Mouse (Mus musculus) heart, postnatal 14 days (tissue): ENCODE measurements around the gene Hoxa7. TPM values are rescaled to one million over a fixed set of nuclear protein-coding genes. Genes with fewer than 3 reads are reported as not detected.

ENCODE experiments used
- DNase-seq, 2 experiments: peaks; one replicate each; pipeline ENCODE4 v3.0.0; 2021 to 2022
- intact Hi-C: fragments of 180-260 bp; cut with DNase I; formaldehyde crosslinking; loops from one replicate; pipeline ENCODE4 v1.15.1; 2025
- total RNA-seq, 2 experiments: library from RNA; stranded (reverse); gene quantifications; 2 replicates each; pipeline ENCODE4 v1.2.3; 2021

Hoxa7 gene
- total RNA-seq, 2 experiments from 2014 or later = 0.17 to 0.29 TPM

- peak; percentile 78 to 86 for DNase-seq
- intact Hi-C loops = no loop called here
These were observed 18.8 kb upstream of the Hoxa7 start, which contains the start of gene Hoxa10 for GRCm38 (mm10) chr6:52240389-52241000. Hoxa10 (minus strand) TSS chr6:52240854.

- no peak for DNase-seq
- intact Hi-C loops = no loop called here
These were observed 18.2 kb upstream of the Hoxa7 start for GRCm38 (mm10) chr6:52239625-52240388.

- DNase-seq = peak in 1 of 2 experiments; percentile 2
- intact Hi-C loops = no loop called here
These were observed 17.3 kb upstream of the Hoxa7 start for GRCm38 (mm10) chr6:52238976-52239375.

DNA sequence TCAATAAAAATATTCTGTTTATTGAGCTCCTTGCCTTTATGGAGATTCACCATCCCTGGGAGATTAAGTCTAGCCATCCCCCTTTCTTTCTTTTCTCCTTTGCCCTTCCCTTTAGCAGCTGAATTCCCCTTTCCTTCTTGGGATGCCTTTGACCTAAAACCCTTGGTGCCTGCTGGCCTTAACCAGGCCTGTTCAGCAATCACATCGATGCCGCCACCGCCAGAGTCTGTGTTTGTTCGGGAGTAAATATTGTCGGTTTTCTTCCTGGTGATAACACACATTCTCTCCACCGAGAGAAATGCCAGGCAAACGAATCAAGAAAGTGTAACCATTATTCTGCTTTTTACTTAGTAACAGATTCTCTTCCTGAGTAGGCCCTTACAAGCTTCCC lies 16.5 kb upstream of the Hoxa7 start:
- intact Hi-C loops = no loop called here
- DNase-seq = peak in 1 of 2 experiments; percentile 1

GRCm38 (mm10) chr6:52237346-52238154 lies 15.9 kb upstream of the Hoxa7 start:
- intact Hi-C loops = no loop called here
- DNase-seq = peak in 1 of 2 experiments; percentile 1

DNA sequence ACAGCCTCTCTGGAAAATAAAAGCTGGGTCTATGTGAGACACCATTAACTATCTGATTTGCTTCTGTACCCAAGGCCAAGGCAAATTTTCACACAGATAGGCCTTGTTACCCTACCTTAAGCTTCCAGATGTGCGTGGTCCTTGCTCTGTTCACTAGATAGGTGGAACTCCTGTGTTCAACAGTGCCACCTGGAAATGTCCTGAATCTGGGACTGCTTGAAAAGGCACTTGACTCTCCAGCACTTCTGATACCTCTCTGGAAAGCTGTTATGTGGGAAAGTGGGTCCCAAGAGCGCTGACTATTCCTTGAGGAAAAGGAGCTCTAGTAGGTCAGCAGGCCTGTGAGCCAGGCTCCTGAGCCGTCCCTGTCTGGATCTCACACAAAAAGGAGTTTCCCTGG lies 15.2 kb upstream of the Hoxa7 start:
- intact Hi-C loops = no loop called here
- DNase-seq = no peak

GRCm38 (mm10) chr6:52235866-52236265 lies 14.2 kb upstream of the Hoxa7 start:
- intact Hi-C loops = no loop called here
- DNase-seq = no peak

GRCm38 (mm10) chr6:52235267-52235666 lies 13.6 kb upstream of the Hoxa7 start:
- intact Hi-C loops = no loop called here
- no peak for DNase-seq

DNA sequence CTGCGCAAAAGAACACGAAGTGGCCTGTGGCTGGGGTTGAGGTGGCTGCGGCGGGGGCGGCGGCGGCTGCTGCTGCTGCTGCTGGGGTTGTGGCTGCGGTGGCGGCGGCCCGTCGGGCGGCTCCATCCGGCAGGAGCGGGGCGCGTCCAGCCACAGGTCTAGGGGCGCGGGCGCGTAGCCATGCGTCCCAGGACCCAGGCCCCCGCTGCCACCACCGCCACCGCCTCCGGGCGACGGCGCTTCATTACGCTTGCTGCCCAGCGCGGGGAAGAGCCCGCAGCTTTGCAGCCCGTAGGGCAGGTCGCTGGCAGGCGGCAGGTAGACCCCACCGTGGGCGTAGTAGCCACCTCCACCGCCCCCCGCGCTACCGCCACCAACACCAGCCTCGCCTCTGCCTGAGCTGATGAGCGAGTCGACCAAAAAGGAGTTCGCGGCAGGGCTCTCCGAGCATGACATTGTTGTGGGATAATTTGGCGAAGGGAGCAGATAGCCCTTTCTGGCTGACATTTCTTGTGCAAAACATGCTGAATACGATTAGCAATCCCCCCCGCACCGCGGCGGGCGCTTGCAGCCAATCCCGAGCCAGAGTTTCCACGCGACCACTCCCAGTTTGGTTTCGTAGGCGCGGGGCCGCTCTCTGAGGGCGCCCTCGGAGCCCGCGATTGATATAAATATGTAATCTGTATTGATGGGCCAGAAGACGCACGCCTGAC lies 12.9 kb upstream of the Hoxa7 start:
- peak in 1 of 2 experiments; percentile 1 for DNase-seq
- intact Hi-C loops = no loop called here

- intact Hi-C loops = no loop called here
- no peak for DNase-seq
These were observed 12.1 kb upstream of the Hoxa7 start for GRCm38 (mm10) chr6:52233546-52234427.

GRCm38 (mm10) chr6:52232984-52233545 lies 11.4 kb upstream of the Hoxa7 start:
- intact Hi-C loops = no loop called here
- DNase-seq = peak; percentile 1 to 15

- intact Hi-C loops = no loop called here
- DNase-seq = no peak
These were observed 10.9 kb upstream of the Hoxa7 start for GRCm38 (mm10) chr6:52232568-52232965.

GRCm38 (mm10) chr6:52231885-52232567 lies 10.4 kb upstream of the Hoxa7 start:
- intact Hi-C loops = no loop called here
- DNase-seq = no peak

GRCm38 (mm10) chr6:52230516-52231165 lies 9.0 kb upstream of the Hoxa7 start, which contains the start of gene Hoxa9:
Hoxa9 (minus strand) TSS chr6:52231089.
- DNase-seq = no peak
- intact Hi-C loops = no loop called here

DNA sequence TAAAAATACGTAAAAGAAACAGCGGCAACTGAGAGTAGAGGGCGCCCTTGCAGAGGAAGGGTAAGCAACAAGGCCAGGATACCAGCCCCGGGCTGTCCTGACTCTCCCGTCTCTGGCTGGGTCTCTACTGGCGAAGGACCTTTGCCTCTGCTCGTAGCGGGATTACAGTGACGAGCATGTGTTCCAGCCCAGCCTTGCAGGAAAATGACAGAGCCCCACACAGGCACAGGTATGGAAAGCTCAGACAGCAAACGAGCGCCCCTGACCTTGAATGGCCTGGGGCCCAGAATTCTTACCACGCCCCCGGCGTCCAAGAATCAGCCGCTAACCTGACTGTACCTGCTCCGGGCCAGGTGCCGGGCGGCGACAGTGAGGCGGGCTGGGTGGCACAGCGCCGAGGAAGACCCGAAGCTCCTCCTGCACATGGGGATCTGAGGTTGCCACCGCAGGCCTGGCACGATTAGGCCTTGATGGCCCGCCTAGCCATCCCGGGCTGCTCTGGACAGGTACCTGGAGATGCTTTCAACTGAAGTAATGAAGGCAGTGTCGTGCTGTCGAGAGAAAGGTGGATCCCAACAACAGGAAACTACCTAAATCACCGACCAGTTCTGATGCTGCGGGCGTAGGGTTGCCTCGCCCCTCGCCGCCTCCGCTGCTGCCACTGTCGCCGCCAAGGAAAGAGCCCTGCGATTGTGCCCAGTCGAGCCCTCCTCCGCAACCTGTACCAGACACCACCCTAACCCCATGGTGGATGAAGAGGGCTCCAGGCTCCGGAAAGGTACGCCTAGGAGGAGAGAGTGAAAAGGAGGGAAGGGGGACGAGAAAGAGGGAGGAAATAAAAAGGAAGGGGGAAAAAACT lies 8.1 kb upstream of the Hoxa7 start:
- no peak for DNase-seq
- intact Hi-C loops = loop anchor here (5.0 to 10.0 kb wide), 2 partner anchors 845 to 1047 kb away; no protein-coding TSS in a partner anchor

GRCm38 (mm10) chr6:52228475-52229465 lies 7.1 kb upstream of the Hoxa7 start:
- intact Hi-C loops = loop anchor here (5.0 to 10.0 kb wide), 2 partner anchors 844 to 1046 kb away; no protein-coding TSS in a partner anchor
- DNase-seq = no peak
